Mouse (Mus musculus) ES-E14 (cell line): Measurements from ENCODE around the gene Sptlc2. TPM values are rescaled to one million over a fixed set of nuclear protein-coding genes. Genes with fewer than 3 reads are reported as not detected.

ENCODE experiments used
- DNase-seq: peaks from one replicate; pipeline ENCODE4 v3.0.0-alpha.2; 2013; ENCODE audit warnings: low read depth, low spot score
- H3K27ac ChIP-seq: 2 replicates; pipeline ENCODE4 v1.5.1; 2012; ENCODE audit warnings: low read depth, mild to moderate bottlenecking, low read length, moderate library complexity, mixed read lengths; ENCODE audit not compliant: poor library complexity, insufficient read depth, severe bottlenecking
- H3K36me3 ChIP-seq: 2 replicates; pipeline ENCODE4 v1.6.1; 2012; ENCODE audit warnings: mild to moderate bottlenecking, low read length, moderate library complexity, mixed read lengths; ENCODE audit not compliant: control insufficient read depth, poor library complexity, insufficient read depth, severe bottlenecking
- H3K4me1 ChIP-seq, 2 experiments: fragments of 150-350 bp in 1 of 2; sonication (generic) in 1 of 2; 2 replicates each; pipeline ENCODE4 v1.6.1; 2012; ENCODE audit warnings: low read length in 2 of 2, mild to moderate bottlenecking in 1 of 2, mixed read lengths in 1 of 2; ENCODE audit not compliant: control insufficient read depth in 2 of 2, insufficient read depth in 2 of 2, poor library complexity in 1 of 2
- H3K4me3 ChIP-seq, 2 experiments: fragments of 150-350 bp in 1 of 2; sonication (generic) in 1 of 2; 2 replicates each; pipeline ENCODE4 v1.5.1; 2012; ENCODE audit warnings: low read length in 2 of 2, low read depth in 1 of 2, mild to moderate bottlenecking in 1 of 2, mixed read lengths in 1 of 2; ENCODE audit not compliant: insufficient read depth in 1 of 2, poor library complexity in 1 of 2, severe bottlenecking in 1 of 2
- H3K9ac ChIP-seq: 2 replicates; pipeline ENCODE4 v1.6.1; 2012; ENCODE audit warnings: low read depth, mild to moderate bottlenecking, low read length, mixed read lengths; ENCODE audit not compliant: poor library complexity, insufficient read depth, severe bottlenecking
- H3K9me3 ChIP-seq: fragments of 150-350 bp; sonication (generic); 2 replicates; pipeline ENCODE4 v1.6.1; 2012; ENCODE audit warnings: low read depth, mild to moderate bottlenecking, low read length; ENCODE audit not compliant: control insufficient read depth, insufficient read depth
- CHD2 ChIP-seq: IDR thresholded peaks from 2 replicates; pipeline ENCODE4 v1.6.1; 2014; ENCODE audit warnings: mild to moderate bottlenecking, low read depth, low read length, inconsistent platforms
- HCFC1 ChIP-seq: IDR thresholded peaks from 2 replicates; pipeline ENCODE4 v1.6.1; 2012; ENCODE audit warnings: low read length, inconsistent platforms, borderline replicate concordance; ENCODE audit not compliant: insufficient read depth
- MAFK ChIP-seq: IDR thresholded peaks from 2 replicates; pipeline ENCODE4 v1.6.1; 2014; ENCODE audit warnings: mild to moderate bottlenecking, low read depth, low read length, inconsistent platforms; ENCODE audit not compliant: insufficient read depth
- ZC3H11A ChIP-seq: IDR thresholded peaks from 2 replicates; pipeline ENCODE4 v1.6.1; 2012; ENCODE audit warnings: low read depth, mild to moderate bottlenecking, inconsistent platforms, low read length, borderline replicate concordance
- ZNF384 ChIP-seq: IDR thresholded peaks from 2 replicates; pipeline ENCODE4 v1.6.1; 2012; ENCODE audit warnings: low read depth, low read length, inconsistent platforms
- in situ Hi-C, 2 experiments: fragments of 600-800 bp; cut with MboI; formaldehyde crosslinking; loops; one replicate each; pipeline ENCODE4 v1.15.1; 2025; ENCODE audit warnings: low sequenced_read_pairs in 2 of 2, inconsistent platforms in 1 of 2; ENCODE audit not compliant: unreplicated experiment in 2 of 2
- total RNA-seq: library from RNA; depleted of rRNA; stranded (reverse); fragments of 300-350 nt; gene quantifications from 2 replicates; pipeline ENCODE4 v1.2.3, GENCODE M21; 2012

Gene Sptlc2
- total RNA-seq, 1 experiment: 182 TPM

GRCm38 (mm10) chr12:87385051-87385450 lies 3.1 kb downstream of the Sptlc2 start:
- in situ Hi-C loops: no loop called here
- Histone ChIP-seq H3K9me3 (no peaks in the 10 kb centered on the region), H3K4me1 (peaks cover 0 to 4% of the 10 kb centered on the region in 2 experiments; a peak in 2 of 4 replicates), H3K27ac (no peak overlapping the region), H3K9ac (no peak overlapping the region), H3K4me3 (no peak overlapping the region), H3K36me3 (no peaks in the 10 kb centered on the region)
- TF ChIP-seq CHD2 (no peak), MAFK (no peak), ZC3H11A (no peak), ZNF384 (no peak), HCFC1 (no peak)
- DNase-seq: no peak

- DNase-seq: no peak
- in situ Hi-C loops: no loop called here
- H3K4me1 ChIP-seq: peaks cover 0 to 2% of the 10 kb centered on the region in 2 experiments; a peak in 1 of 4 replicates
- H3K9ac ChIP-seq: no peak overlapping the region
- H3K9me3 ChIP-seq: no peaks in the 10 kb centered on the region
- TF ChIP-seq MAFK: no peak
- TF ChIP-seq ZC3H11A: no peak
- TF ChIP-seq HCFC1: no peak
- no peak for TF ChIP-seq ZNF384
- TF ChIP-seq CHD2: no peak
- no peaks in the 10 kb centered on the region for H3K36me3 ChIP-seq
- no peak overlapping the region for H3K27ac ChIP-seq
- no peak overlapping the region for H3K4me3 ChIP-seq
Observed at GRCm38 (mm10) chr12:87381380-87381682, 6.8 kb downstream of the Sptlc2 start.

- Histone ChIP-seq H3K36me3 (no peaks in the 10 kb centered on the region), H3K9me3 (no peaks in the 10 kb centered on the region), H3K4me3 (no peak overlapping the region), H3K9ac (no peak overlapping the region), H3K27ac (no peak overlapping the region), H3K4me1 (no peaks in the 10 kb centered on the region; a peak in 1 of 4 replicates)
- DNase-seq: no peak
- in situ Hi-C loops: no loop called here
- TF ChIP-seq ZC3H11A (no peak), HCFC1 (no peak), MAFK (no peak), ZNF384 (no peak), CHD2 (no peak)
Observed at GRCm38 (mm10) chr12:87380586-87381379, 7.4 kb downstream of the Sptlc2 start.

- no peak for DNase-seq
- H3K4me1 ChIP-seq: no peaks in the 10 kb centered on the region; a peak in 1 of 4 replicates
- in situ Hi-C loops: no loop called here
- H3K9me3 ChIP-seq: no peaks in the 10 kb centered on the region
- no peak overlapping the region for H3K9ac ChIP-seq
- no peak overlapping the region for H3K4me3 ChIP-seq
- TF ChIP-seq MAFK: no peak
- no peak for TF ChIP-seq HCFC1
- no peak for TF ChIP-seq CHD2
- no peak for TF ChIP-seq ZC3H11A
- TF ChIP-seq ZNF384: no peak
- H3K36me3 ChIP-seq: no peaks in the 10 kb centered on the region
- H3K27ac ChIP-seq: no peak overlapping the region
Observed at GRCm38 (mm10) chr12:87379496-87379895, 8.7 kb downstream of the Sptlc2 start.
